Mouse (Mus musculus) spleen, adult 18-20 months (tissue): Measurements from ENCODE around the gene Gm15097.
"Not testable (repeated sequence)": the region's sequence is repeated elsewhere in the genome, so short reads cannot be mapped to it uniquely, and the experiment has no call there.

Experiments used
- DNase-seq, 2 experiments: peaks; one replicate each; pipeline ENCODE4 v3.0.0; 2022; ENCODE audit warnings: mixed read lengths in 2 of 2

The Gm15097 gene

DNA sequence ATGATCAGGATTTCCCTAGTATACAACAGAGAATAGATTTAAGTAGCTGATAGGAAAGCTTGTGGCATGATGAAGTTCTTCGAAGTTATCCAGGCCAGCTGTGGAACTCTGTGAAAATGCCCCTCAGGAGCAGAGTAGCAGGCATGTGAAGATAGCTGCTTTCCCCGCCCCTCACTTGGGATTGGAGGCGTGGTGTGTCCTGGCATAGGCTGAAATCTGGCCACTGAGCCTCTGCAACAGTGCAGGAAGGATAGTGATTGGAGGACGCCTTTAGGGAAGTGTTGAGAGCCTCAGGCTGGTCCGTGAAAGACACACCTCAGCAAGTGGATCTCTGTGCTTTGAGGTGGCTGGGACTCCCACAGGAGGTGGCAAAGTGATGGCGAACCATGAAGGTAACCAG lies at the start of gene Gm15097:
TSS of gene Gm15097 (plus strand) at position 301 of the 400 bp plus-strand sequence.
- not testable (repeated sequence) for DNase-seq

- DNase-seq, result peak in 1 of 2 experiments; percentile 1
Measured at GRCm38 (mm10) chrX:149762853-149763252, 21.4 kb upstream of the Gm15097 start.

- not testable (repeated sequence) for DNase-seq
Measured at GRCm38 (mm10) chrX:149811178-149811577, 26.9 kb downstream of the Gm15097 start.
